Comparison of ENCODE assay signal across 22 mouse cellular contexts in the genomic region with DNA sequence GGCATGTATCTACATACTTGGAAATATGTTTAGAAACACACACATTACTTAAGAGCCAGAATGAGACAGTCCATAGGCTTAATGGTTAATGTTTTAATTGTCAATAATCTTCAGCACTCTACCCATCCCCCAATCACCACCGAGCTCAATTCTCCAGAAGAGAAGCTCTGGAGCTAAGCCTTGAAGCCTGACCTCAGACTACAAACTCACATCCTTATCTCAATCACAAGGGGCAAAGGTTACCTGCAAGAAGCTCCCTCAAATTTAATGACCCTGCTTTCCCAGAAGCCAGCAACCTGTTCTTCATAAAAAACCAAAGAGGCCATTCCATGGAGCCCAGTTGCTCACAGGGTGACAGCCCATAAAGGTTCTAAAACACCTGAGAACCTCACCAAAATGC. TPM values are rescaled to one million over a fixed set of nuclear protein-coding genes. Genes with fewer than 3 reads are reported as not detected.
A peak's percentile ranks its signal among the peaks of the same experiment; 100 is the strongest.
DNase-seq lines count a peak whose midpoint lies in the region; ATAC-seq and TF ChIP-seq lines count a peak whose summit lies in the region.
"Had no signal": no experiment of that assay in that cellular context is flagged by ENCODE, and none has a peak within 500 bp of the region (broad histone marks: within the 10 kb centered on the region; RNA-seq: fewer than 3 reads in every experiment).

No protein-coding gene starts in this region.

- H3K9me3 ChIP-seq in midbrain, embryonic 11.5 days (ENCODE audit: control insufficient read depth, low read length), result no peaks in the 10 kb centered on the region
- no peaks in the 10 kb centered on the region for H3K9me3 ChIP-seq in midbrain, embryonic 15.5 days
- no peaks in the 10 kb centered on the region for H3K9me3 ChIP-seq in intestine, postnatal 0 days (ENCODE audit: control insufficient read depth)
- no peaks in the 10 kb centered on the region for H3K9me3 ChIP-seq in liver, embryonic 16.5 days (replicated peaks; ENCODE audit: control insufficient read depth, low read length)
- no peaks in the 10 kb centered on the region for H3K9me3 ChIP-seq in forebrain, embryonic 12.5 days
- H3K9me3 ChIP-seq: embryonic facial prominence, embryonic 13.5 days; heart, embryonic 10.5 days; hindbrain, embryonic 13.5 days had no signal

- H3K36me3 ChIP-seq in midbrain, embryonic 11.5 days (ENCODE audit: control insufficient read depth, insufficient read depth, low read length), result no peaks in the 10 kb centered on the region
- H3K36me3 ChIP-seq in midbrain, embryonic 15.5 days (replicated peaks), result no peaks in the 10 kb centered on the region
- no peaks in the 10 kb centered on the region for H3K36me3 ChIP-seq in intestine, postnatal 0 days (ENCODE audit: control insufficient read depth, insufficient read depth)
- H3K36me3 ChIP-seq in liver, embryonic 16.5 days (ENCODE audit: control insufficient read depth, insufficient read depth), result no peaks in the 10 kb centered on the region
- H3K36me3 ChIP-seq in forebrain, embryonic 12.5 days (replicated peaks), result no peaks in the 10 kb centered on the region
- H3K36me3 ChIP-seq: embryonic facial prominence, embryonic 13.5 days; heart, embryonic 10.5 days; hindbrain, embryonic 13.5 days had no signal

- ATAC-seq in midbrain, embryonic 11.5 days (ENCODE audit: low FRiP score), result no peak
- ATAC-seq in midbrain, embryonic 15.5 days (replicated peaks), result no peak
- 0 out of 2 replicates have a peak, but pooled peaks have one; percentile 27 for ATAC-seq in intestine, postnatal 0 days
- ATAC-seq in liver, embryonic 16.5 days (ENCODE audit: low read depth), result no peak
- ATAC-seq in forebrain, embryonic 12.5 days (ENCODE audit: low FRiP score), result no peak
- ATAC-seq: activated CD4-positive, CD25-positive, alpha-beta regulatory T cell, adult 4 months; forebrain, embryonic 14.5 days; Patski had no signal

- 73% methylated on average over 1 of the region's 1 CpGs for WGBS in midbrain, embryonic 11.5 days
- WGBS in midbrain, embryonic 15.5 days, result 73% methylated on average over 1 of the region's 1 CpGs
- WGBS in intestine, postnatal 0 days, result 17% methylated on average over 1 of the region's 1 CpGs
- WGBS in liver, embryonic 16.5 days (ENCODE audit: insufficient replicate concordance), result 39% methylated on average over 1 of the region's 1 CpGs
- WGBS in forebrain, embryonic 12.5 days, result 87% methylated on average over 1 of the region's 1 CpGs

- TF ChIP-seq CTCF in intestine, postnatal 0 days (IDR thresholded peaks at IDR 0.05; ENCODE audit: low read depth), result no peak

- no peak overlapping the region for H3K4me3 ChIP-seq in midbrain, embryonic 11.5 days (ENCODE audit: low read depth, low read length)
- H3K4me3 ChIP-seq in midbrain, embryonic 15.5 days, result no peak overlapping the region
- no peak overlapping the region for H3K4me3 ChIP-seq in intestine, postnatal 0 days (ENCODE audit: low read depth, low read length)
- no peak overlapping the region for H3K4me3 ChIP-seq in liver, embryonic 16.5 days (ENCODE audit: low read depth, low read length)
- no peak overlapping the region for H3K4me3 ChIP-seq in forebrain, embryonic 12.5 days (replicated peaks)
- H3K4me3 ChIP-seq: embryonic facial prominence, embryonic 13.5 days; gastrocnemius, adult 2 months; heart, embryonic 10.5 days; hindbrain, embryonic 13.5 days had no signal

- no peaks in the 10 kb centered on the region for H3K4me1 ChIP-seq in midbrain, embryonic 11.5 days (ENCODE audit: control insufficient read depth, insufficient read depth, low read length)
- no peaks in the 10 kb centered on the region for H3K4me1 ChIP-seq in midbrain, embryonic 15.5 days
- peaks cover 22% of the 10 kb centered on the region for H3K4me1 ChIP-seq in intestine, postnatal 0 days (replicated peaks; ENCODE audit: control insufficient read depth, insufficient read depth, low read length)
- H3K4me1 ChIP-seq in liver, embryonic 16.5 days (ENCODE audit: control insufficient read depth, low read depth, low read length), result peaks cover 9% of the 10 kb centered on the region
- H3K4me1 ChIP-seq in forebrain, embryonic 12.5 days, result no peaks in the 10 kb centered on the region
- H3K4me1 ChIP-seq: hindbrain, embryonic 13.5 days had no signal

- H3K9ac ChIP-seq in midbrain, embryonic 11.5 days (ENCODE audit: low read length), result no peak overlapping the region
- H3K9ac ChIP-seq in midbrain, embryonic 15.5 days, result no peak overlapping the region
- H3K9ac ChIP-seq in intestine, postnatal 0 days (ENCODE audit: low read depth, low read length), result no peak overlapping the region
- no peak overlapping the region for H3K9ac ChIP-seq in liver, embryonic 16.5 days (ENCODE audit: low read depth, low read length)
- H3K9ac ChIP-seq in forebrain, embryonic 12.5 days, result no peak overlapping the region
- H3K9ac ChIP-seq: embryonic facial prominence, embryonic 13.5 days; hindbrain, embryonic 13.5 days had no signal

- H3K27ac ChIP-seq in midbrain, embryonic 11.5 days (ENCODE audit: low read depth, low read length), result no peak overlapping the region
- H3K27ac ChIP-seq in midbrain, embryonic 15.5 days, result no peak overlapping the region
- no peak overlapping the region for H3K27ac ChIP-seq in intestine, postnatal 0 days (ENCODE audit: low read depth, low read length)
- peak overlapping the region; percentile 45; the same call in 1 of the 2 replicates for H3K27ac ChIP-seq in liver, embryonic 16.5 days (ENCODE audit: low read length)
- H3K27ac ChIP-seq in forebrain, embryonic 12.5 days, result no peak overlapping the region
- H3K27ac ChIP-seq: embryonic facial prominence, embryonic 13.5 days; gastrocnemius, adult 2 months; heart, embryonic 10.5 days; hindbrain, embryonic 13.5 days had no signal

- no peaks in the 10 kb centered on the region for H3K27me3 ChIP-seq in midbrain, embryonic 11.5 days (ENCODE audit: control insufficient read depth, insufficient read depth, low read length)
- no peaks in the 10 kb centered on the region for H3K27me3 ChIP-seq in midbrain, embryonic 15.5 days (replicated peaks)
- H3K27me3 ChIP-seq in intestine, postnatal 0 days (replicated peaks; ENCODE audit: control insufficient read depth, insufficient read depth, low read length), result no peaks in the 10 kb centered on the region
- H3K27me3 ChIP-seq in liver, embryonic 16.5 days (ENCODE audit: control insufficient read depth, insufficient read depth, low read depth, low read length), result no peaks in the 10 kb centered on the region
- H3K27me3 ChIP-seq in forebrain, embryonic 12.5 days, result no peaks in the 10 kb centered on the region
- H3K27me3 ChIP-seq: embryonic facial prominence, embryonic 13.5 days; hindbrain, embryonic 13.5 days; Patski had no signal

- no peak overlapping the region for H3K4me2 ChIP-seq in midbrain, embryonic 11.5 days
- H3K4me2 ChIP-seq in midbrain, embryonic 15.5 days, result no peak overlapping the region
- no peak overlapping the region for H3K4me2 ChIP-seq in intestine, postnatal 0 days (replicated peaks; ENCODE audit: low read depth)
- no peak overlapping the region for H3K4me2 ChIP-seq in liver, embryonic 16.5 days (ENCODE audit: low read depth, low read length)
- H3K4me2 ChIP-seq in forebrain, embryonic 12.5 days, result no peak overlapping the region
- H3K4me2 ChIP-seq: embryonic facial prominence, embryonic 13.5 days; hindbrain, embryonic 13.5 days had no signal

- peak; percentile 53 for DNase-seq in midbrain, embryonic 11.5 days (ENCODE audit: low spot score, missing footprints)
- DNase-seq in kidney, postnatal 36 days, result no peak
- no peak for DNase-seq in spleen, postnatal 4 days (ENCODE audit: low spot score in 2 of 2)
- DNase-seq: adrenal gland, adult 2 months; adrenal gland, postnatal 25 days; cerebellum, adult 18-20 months; cerebellum, adult 9-11 months; cerebellum, postnatal 36 days; gastrocnemius, adult 2 months; gastrocnemius, postnatal 36 days; heart, adult 18-20 months; heart, postnatal 10 days had no signal

RNA-seq across cellular contexts. Expression of a gene that starts 19.1 kb away (rescaled TPM):
- polyA plus RNA-seq in midbrain, embryonic 11.5 days (2014; fragmentation: Nextera tagmentation; extraction: Ambion mirVana), result not detected in 2 replicates
- 0.11 and 0.18 TPM in 2 replicates for polyA plus RNA-seq in midbrain, embryonic 15.5 days (2015; fragmentation: Nextera tagmentation; extraction: Ambion mirVana)
- 19.8 and 24.3 TPM in 2 replicates for polyA plus RNA-seq in intestine, postnatal 0 days (2015; fragmentation: Nextera tagmentation; extraction: Ambion mirVana)
- 0.12 and 0.34 TPM in 2 replicates for polyA plus RNA-seq in liver, embryonic 16.5 days (2015; fragmentation: Nextera tagmentation; extraction: Ambion mirVana)
- polyA plus RNA-seq in forebrain, embryonic 12.5 days (2016; fragmentation: Nextera tagmentation; extraction: Ambion mirVana), result 0.22 and 0.73 TPM in 2 replicates
- polyA plus RNA-seq: activated CD4-positive, CD25-positive, alpha-beta regulatory T cell, adult 4 months; heart, embryonic 10.5 days had no signal

Comparison
In these comparisons a context has a peak if more than half of its experiments do, and no peak if none do; other contexts are left out.
1. RNA of a gene that starts 19.1 kb away (polyA plus RNA-seq): 19.8 to 24.3 TPM in intestine, postnatal 0 days; 0.12 to 0.34 TPM in liver, embryonic 16.5 days, 0.22 to 0.73 TPM in forebrain, embryonic 12.5 days, 0.11 to 0.18 TPM in midbrain, embryonic 15.5 days and not detected in midbrain, embryonic 11.5 days; every median in the first group is over 10 times any median in the second.